ENCODE assay signal across 8 mouse cellular contexts in the genomic region with DNA sequence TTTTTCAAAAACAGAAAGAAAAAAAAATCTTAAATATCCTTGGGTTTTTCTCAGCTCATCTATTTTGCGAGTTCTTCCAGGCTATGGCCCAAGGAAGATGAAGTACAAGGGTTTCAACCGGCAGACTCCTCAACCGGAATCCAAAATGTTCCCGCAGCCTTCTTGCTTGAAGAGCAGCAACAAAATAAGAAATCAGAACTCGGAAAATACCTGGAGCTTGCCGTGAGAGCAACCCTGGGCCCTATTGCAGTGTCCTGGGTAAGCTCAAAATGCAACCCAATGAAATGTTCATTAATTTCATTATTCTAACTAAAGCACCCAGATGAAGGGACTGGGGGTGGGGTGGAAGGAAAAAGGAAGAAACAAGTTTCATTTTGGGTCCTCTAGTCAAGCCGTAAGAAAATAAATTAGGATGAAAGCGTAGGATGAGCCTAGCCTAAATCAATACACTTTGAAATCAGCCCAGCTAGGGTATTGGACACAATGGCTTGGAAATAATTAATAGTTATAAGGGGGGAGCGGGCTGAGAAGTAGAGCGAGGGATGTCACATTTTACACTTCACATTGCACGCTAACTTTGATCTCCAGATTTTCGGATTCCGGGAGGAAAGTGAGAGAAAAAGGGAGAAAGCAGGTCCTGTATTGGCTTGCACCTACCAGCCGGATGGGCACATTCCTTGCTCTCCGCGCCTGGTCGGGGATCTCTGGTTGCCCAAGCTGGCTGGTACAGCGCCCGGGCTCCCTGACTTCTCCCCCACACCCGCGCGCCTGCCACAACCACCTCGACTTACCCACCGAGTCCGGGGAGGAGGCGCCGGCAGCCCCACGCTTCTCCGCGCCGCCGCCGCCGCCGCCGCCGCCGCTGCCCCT. TPM values are rescaled to one million over a fixed set of nuclear protein-coding genes. Genes with fewer than 3 reads are reported as not detected.
DNase-seq lines count a peak whose midpoint lies in the region; ATAC-seq and TF ChIP-seq lines count a peak whose summit lies in the region.

No protein-coding gene starts in this region.

- peak overlapping the region; percentile 85 for H3K9ac ChIP-seq in hindbrain, postnatal 0 days (replicated peaks; ENCODE audit: low read length)
- peak overlapping the region; percentile 85 for H3K9ac ChIP-seq in liver, embryonic 13.5 days
- peak overlapping the region; percentile 96 for H3K9ac ChIP-seq in neural tube, embryonic 14.5 days (replicated peaks; ENCODE audit: low read depth, low read length)

- peak overlapping the region; percentile 95 for H3K4me2 ChIP-seq in hindbrain, postnatal 0 days (ENCODE audit: low read depth, low read length)
- peak overlapping the region; percentile 91 for H3K4me2 ChIP-seq in liver, embryonic 13.5 days
- peak overlapping the region; percentile 99 for H3K4me2 ChIP-seq in neural tube, embryonic 14.5 days (ENCODE audit: low read depth, low read length)

- no peaks in the 10 kb centered on the region for H3K4me1 ChIP-seq in hindbrain, postnatal 0 days (ENCODE audit: insufficient read depth, low read length)
- H3K4me1 ChIP-seq in liver, embryonic 13.5 days (replicated peaks) = peaks cover 16% of the 10 kb centered on the region
- peaks cover 3% of the 10 kb centered on the region for H3K4me1 ChIP-seq in neural tube, embryonic 14.5 days (ENCODE audit: control insufficient read depth, insufficient read depth, low read length)

- H3K27ac ChIP-seq in hindbrain, postnatal 0 days = peak overlapping the region; percentile 99
- H3K27ac ChIP-seq in liver, embryonic 13.5 days = peak overlapping the region; percentile 53; the same call in 1 of the 2 replicates
- peak overlapping the region; percentile 100 for H3K27ac ChIP-seq in neural tube, embryonic 14.5 days (ENCODE audit: low read depth, low read length)

- DNase-seq in layer of hippocampus, postnatal 10 days (ENCODE audit: low spot score in 2 of 2) = peak; percentile 27 to 48
- DNase-seq in layer of hippocampus, adult 11-12 months (ENCODE audit: low spot score) = no peak
- DNase-seq in cerebellum, adult 8-10 months = peak; percentile 16
- peak; percentile 51 for DNase-seq in gastrocnemius, postnatal 10 days
- DNase-seq in hindbrain, postnatal 0 days (ENCODE audit: low spot score) = peak; percentile 49
- DNase-seq in liver, embryonic 13.5 days = no peak
- DNase-seq in thymus, postnatal 14 days = peak; percentile 60

- TF ChIP-seq CTCF in hindbrain, postnatal 0 days (IDR thresholded peaks at IDR 0.05; ENCODE audit: low read depth) = no peak

- no peak for ATAC-seq in hindbrain, postnatal 0 days
- no peak for ATAC-seq in liver, embryonic 13.5 days (ENCODE audit: low read depth)
- ATAC-seq in neural tube, embryonic 14.5 days (ENCODE audit: low read depth) = no peak

- H3K36me3 ChIP-seq in hindbrain, postnatal 0 days (ENCODE audit: insufficient read depth, low read length) = no peaks in the 10 kb centered on the region
- H3K36me3 ChIP-seq in liver, embryonic 13.5 days = peaks cover 3% of the 10 kb centered on the region; the same call in 1 of the 2 replicates
- H3K36me3 ChIP-seq in neural tube, embryonic 14.5 days (ENCODE audit: control insufficient read depth, insufficient read depth, low read length) = no peaks in the 10 kb centered on the region

- H3K9me3 ChIP-seq in hindbrain, postnatal 0 days (ENCODE audit: low read length) = no peaks in the 10 kb centered on the region
- H3K9me3 ChIP-seq in liver, embryonic 13.5 days (replicated peaks) = no peaks in the 10 kb centered on the region
- H3K9me3 ChIP-seq in neural tube, embryonic 14.5 days (ENCODE audit: control insufficient read depth, low read length) = no peaks in the 10 kb centered on the region

- H3K4me3 ChIP-seq in hindbrain, postnatal 0 days (ENCODE audit: low read length) = peak overlapping the region; percentile 84
- H3K4me3 ChIP-seq in liver, embryonic 13.5 days (replicated peaks) = peak overlapping the region; percentile 81
- peak overlapping the region; percentile 72 for H3K4me3 ChIP-seq in neural tube, embryonic 14.5 days (ENCODE audit: low read depth, low read length)

- 7% methylated on average over 35 of the region's 38 CpGs for WGBS in hindbrain, postnatal 0 days
- 10% methylated on average over 38 of the region's 38 CpGs for WGBS in liver, embryonic 13.5 days (ENCODE audit: insufficient replicate concordance)
- 2% methylated on average over 37 of the region's 38 CpGs for WGBS in neural tube, embryonic 14.5 days

- no peaks in the 10 kb centered on the region for H3K27me3 ChIP-seq in hindbrain, postnatal 0 days (ENCODE audit: insufficient read depth, low read length)
- H3K27me3 ChIP-seq in liver, embryonic 13.5 days = peaks cover 25% of the 10 kb centered on the region
- no peaks in the 10 kb centered on the region for H3K27me3 ChIP-seq in neural tube, embryonic 14.5 days (ENCODE audit: control insufficient read depth, insufficient read depth, low read length)

RNA-seq across cellular contexts. Expression of a gene that starts 2.5 kb away (rescaled TPM):
- 100 to 1,000 TPM; 139 to 149 TPM for total RNA-seq in layer of hippocampus, postnatal 10 days (2021)
- 10 to 100 TPM; 21.9 to 35.8 TPM for total RNA-seq in gastrocnemius, postnatal 10 days (2021)
- 53.6 and 55.2 TPM in 2 replicates for total RNA-seq in hindbrain, postnatal 0 days (2014; rRNA removed)
- polyA plus RNA-seq in hindbrain, postnatal 0 days (2015; fragmentation: Nextera tagmentation; extraction: Ambion mirVana) = 50.9 and 54.8 TPM in 2 replicates
- polyA plus RNA-seq in liver, embryonic 13.5 days (2015; fragmentation: Nextera tagmentation; extraction: Ambion mirVana) = 14.2 and 16.7 TPM in 2 replicates
- 52.4 and 67.7 TPM in 2 replicates for polyA plus RNA-seq in neural tube, embryonic 14.5 days (2014; fragmentation: Nextera tagmentation; extraction: Ambion mirVana)

Comparison
In these comparisons a context has a peak if more than half of its experiments do, and no peak if none do; other contexts are left out.
1. DNase-seq: peak in layer of hippocampus, postnatal 10 days (2 of 2), cerebellum, adult 8-10 months (single experiment), gastrocnemius, postnatal 10 days (single experiment), hindbrain, postnatal 0 days (single experiment) and thymus, postnatal 14 days (single experiment); none in layer of hippocampus, adult 11-12 months (single experiment) and liver, embryonic 13.5 days (single experiment).
2. Peak in every context shown above with its lines, with median percentiles within 50 percentile points of each other: H3K27ac ChIP-seq, H3K4me2 ChIP-seq, H3K4me3 ChIP-seq and H3K9ac ChIP-seq.